Mouse (Mus musculus) MEL-GATA-1-ER (cell line): ENCODE results near the gene Mfsd4b2.

Source experiments
- DNase-seq: peaks from one replicate; pipeline ENCODE4 v3.0.0-alpha.2; 2012; ENCODE audit warnings: low read depth; ENCODE audit errors: extremely low read depth

The Mfsd4b2 gene

GRCm38 (mm10) chr10:39893702-39894697 lies 32.7 kb downstream of the Mfsd4b2 start:
- DNase-seq = peak; percentile 43

GRCm38 (mm10) chr10:39888621-39889020 lies 38.1 kb downstream of the Mfsd4b2 start:
- DNase-seq = no peak
